Mouse (Mus musculus) CD4-positive helper T cell, adult 2 months (primary cell): ENCODE results near the gene Adap1.
A peak's percentile ranks its signal among the peaks of the same experiment; 100 is the strongest.

Source experiments
- DNase-seq: peaks from one replicate; pipeline ENCODE4 v3.0.0-alpha.2; 2012; ENCODE audit warnings: low read depth, missing footprints, low spot score

Adap1 gene

DNA sequence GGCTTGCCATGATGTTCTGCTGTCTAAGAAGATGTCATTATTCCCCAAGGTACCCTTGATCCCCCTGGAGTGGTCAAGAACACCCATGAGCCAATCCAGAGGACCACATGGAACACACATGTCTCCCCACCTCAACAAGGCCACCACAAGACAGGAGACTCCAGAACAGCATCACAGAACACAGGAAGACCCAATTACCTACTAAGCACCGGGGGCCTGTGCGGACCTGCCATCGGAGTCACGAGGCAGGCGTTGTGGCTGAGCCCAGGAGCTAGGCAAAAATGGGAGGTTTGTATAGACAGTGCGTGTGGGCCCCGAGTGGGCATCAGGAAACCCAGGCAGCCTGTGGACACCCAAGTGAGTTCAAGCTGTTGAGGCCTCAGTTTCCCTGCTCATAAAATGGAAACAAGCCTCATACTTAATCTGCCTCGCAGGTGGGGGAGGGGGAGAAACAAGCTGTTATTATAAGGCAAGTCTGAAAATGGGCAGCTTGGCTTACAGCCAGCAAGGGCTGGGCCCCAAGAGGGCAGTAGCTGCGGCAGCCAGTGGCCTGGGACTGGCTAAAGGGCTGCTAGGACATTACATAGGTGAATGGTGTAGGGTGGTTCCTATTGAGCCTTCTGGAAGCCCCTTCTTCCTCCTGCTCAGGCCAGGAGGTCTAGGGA, 2.0 kb downstream of the Adap1 start:
- no peak for DNase-seq

DNA sequence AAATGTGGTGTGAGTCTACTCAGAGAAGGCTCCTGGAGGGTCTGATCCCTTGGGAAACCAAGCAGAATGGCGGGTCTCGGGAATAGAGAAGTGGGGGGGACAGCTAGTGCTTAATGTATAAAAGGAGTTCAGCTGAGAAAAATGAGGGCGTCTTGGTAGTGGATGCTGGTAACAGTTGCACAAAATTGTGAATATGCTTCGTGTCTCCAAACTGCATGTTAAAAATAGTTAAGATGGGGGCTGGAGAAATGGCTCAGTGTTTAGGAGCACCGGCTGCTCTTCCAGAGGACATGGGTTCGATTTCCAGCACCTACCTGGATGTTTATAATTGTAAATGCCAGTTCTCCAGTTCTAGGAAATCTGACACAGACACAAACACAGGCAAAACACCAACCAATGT, 4.1 kb downstream of the Adap1 start:
- DNase-seq: no peak

- no peak for DNase-seq
These were observed 5.0 kb downstream of the Adap1 start for GRCm38 (mm10) chr5:139320424-139320823.

- DNase-seq: no peak
These were observed 7.5 kb downstream of the Adap1 start for GRCm38 (mm10) chr5:139317751-139318504.

DNA sequence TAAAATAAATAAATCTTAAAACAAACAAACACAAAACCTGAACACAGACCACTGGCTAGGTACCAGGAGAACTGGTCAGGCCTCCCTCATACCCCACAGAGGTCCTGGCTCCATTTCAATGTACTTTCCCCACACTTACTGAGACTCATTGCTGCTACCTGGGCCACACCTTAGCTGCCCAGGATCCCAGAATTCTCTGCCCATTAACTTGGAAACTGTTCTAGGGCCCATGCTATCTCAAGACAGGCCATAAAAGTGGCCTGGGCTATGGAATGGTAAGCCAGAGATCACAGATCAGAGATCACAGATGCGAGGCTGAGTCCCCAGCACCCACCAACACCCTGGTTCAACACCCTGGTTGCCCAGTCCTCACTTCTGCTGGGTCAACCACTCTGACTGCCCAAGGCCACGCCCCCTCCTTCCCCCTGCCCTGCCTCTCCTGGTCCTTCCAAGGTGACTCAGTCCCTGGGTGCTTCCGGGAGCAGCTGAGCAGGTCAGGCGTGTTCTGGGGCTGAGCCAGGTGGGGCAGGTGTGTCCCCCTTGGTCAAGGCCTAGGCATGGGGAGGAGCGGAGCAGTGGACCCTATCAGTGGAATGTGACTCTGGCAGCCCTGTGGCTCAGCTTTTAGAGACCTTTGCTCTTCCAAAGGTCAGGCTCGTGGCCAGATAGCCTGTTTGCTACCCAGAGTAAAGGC, 8.3 kb downstream of the Adap1 start:
- DNase-seq: no peak

DNA sequence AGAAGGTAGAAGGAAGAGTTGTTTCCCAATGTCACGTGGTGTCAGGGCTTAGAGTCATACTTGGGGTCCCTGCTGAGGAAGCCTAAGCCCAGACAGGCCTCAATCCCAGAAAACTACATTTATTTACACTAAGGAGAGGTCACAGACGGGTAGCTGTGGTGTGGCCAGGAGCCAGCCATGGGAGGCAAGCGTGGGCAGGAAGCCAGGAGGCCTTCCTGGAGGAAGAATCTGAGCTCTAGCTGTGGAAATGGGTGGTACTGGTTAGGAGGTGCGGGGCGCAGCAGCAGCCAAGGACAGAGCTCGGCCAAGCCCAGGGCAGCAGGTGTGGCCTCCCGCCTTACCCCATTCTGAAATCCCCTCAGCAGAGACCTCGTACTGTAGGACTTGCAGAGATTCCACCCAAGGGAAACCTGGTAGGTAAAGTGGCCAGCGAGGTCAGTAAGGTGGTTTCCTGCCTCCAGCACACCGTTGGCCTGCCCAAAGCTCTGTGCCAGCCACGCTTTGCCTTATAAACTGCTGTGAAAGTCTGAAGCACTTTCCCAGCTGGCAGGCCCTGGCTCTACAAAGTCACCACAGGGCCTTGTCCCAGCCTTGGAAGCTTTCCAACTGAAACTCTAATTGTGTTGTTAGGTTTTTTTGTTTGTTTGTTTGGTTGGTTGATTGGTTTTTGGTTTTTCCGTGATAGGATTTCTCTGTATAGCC, 10.3 kb downstream of the Adap1 start:
- DNase-seq: no peak

GRCm38 (mm10) chr5:139313536-139313935, 11.9 kb downstream of the Adap1 start:
- DNase-seq: no peak

DNA sequence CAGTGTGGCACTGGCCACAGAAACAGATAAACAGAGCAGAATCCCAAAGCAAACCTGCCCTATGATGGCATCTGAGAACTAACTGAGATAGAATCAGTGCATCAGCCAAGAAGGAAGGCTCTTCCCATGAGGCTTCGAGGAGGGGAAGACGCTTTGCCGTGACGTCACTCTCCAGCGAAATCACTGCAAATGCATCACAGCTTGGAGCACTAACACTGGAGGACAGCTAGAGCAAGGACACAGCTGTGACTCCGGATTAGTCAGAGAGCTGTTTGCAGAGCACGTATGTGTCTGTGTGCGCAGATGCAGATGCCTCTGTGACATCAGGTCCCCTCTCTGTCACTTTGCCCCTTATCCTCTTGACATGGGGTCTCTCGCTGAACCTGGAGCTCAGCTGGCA, 13.6 kb downstream of the Adap1 start:
- DNase-seq: no peak

DNA sequence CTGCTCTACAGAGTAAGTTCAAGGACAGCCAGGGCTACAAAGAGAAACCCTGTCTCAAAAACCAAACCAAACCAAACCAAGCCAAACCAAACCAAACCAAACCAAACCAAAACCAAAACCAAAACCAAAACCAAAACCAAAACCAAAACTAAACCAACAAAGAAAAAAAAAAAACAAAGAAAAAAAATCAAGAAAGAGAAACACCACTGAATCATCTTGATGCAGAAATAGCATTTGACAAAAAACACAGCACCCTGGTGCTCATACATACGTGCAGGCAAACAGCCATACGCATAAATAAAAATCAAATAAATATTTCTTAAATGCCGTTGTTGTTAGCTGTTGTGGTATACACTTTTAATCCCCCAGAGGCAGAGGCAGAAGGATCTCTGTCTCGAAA, 14.9 kb downstream of the Adap1 start:
- DNase-seq: no peak

- DNase-seq: peak; percentile 51
These were observed 15.5 kb downstream of the Adap1 start for GRCm38 (mm10) chr5:139309946-139310345.

- peak; percentile 91 for DNase-seq
These were observed 21.8 kb downstream of the Adap1 start for GRCm38 (mm10) chr5:139303646-139304061.

DNA sequence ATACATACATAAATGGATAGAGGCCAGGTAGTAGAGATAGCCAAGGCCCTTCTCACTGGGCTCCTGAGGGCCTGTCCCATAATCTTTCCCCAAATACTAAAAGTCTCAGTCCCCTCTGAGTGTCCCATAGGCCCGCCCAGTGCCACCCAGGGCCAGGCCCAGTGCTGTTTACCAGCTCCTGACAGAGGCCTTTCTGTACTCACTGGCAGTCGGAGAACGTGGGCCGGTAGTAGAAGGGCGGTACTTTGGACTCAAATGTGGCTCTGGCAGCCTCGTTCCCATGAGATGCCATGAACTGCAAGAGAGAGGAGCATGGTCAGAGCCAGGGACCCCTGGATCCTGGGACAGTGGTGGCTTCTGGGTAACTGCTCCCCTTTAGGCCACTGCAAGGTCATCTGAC, 23.3 kb downstream of the Adap1 start:
- no peak for DNase-seq

GRCm38 (mm10) chr5:139297745-139298144, 27.7 kb downstream of the Adap1 start:
- DNase-seq: no peak

- DNase-seq: no peak
These were observed 28.3 kb downstream of the Adap1 start for GRCm38 (mm10) chr5:139297092-139297491.

DNA sequence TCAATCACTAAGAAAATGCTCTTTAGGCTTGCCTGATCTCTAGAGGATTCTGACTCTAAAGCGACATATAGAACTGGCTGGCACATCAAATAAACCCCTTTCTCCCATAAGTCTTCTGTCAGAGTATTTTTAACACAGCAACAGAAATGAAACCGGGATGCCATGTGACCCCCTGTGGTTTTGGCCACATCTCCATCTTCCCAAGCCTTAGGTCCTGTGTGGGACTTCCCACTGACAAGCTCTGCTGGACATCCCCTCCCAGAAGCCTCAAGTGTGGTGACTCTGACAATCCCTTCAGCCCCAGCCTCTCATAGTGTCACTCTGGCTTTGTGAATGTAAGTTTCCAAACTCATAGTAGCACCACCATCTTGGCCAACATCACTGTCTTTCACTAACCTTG, 31.3 kb downstream of the Adap1 start:
- DNase-seq: no peak

GRCm38 (mm10) chr5:139291811-139292560, 33.4 kb downstream of the Adap1 start:
- DNase-seq: no peak

GRCm38 (mm10) chr5:139290467-139291259, 34.8 kb downstream of the Adap1 start:
- no peak for DNase-seq

- DNase-seq: no peak
These were observed 36.8 kb downstream of the Adap1 start for GRCm38 (mm10) chr5:139288591-139288990.

GRCm38 (mm10) chr5:139287787-139288186, 37.6 kb downstream of the Adap1 start:
- DNase-seq: no peak

DNA sequence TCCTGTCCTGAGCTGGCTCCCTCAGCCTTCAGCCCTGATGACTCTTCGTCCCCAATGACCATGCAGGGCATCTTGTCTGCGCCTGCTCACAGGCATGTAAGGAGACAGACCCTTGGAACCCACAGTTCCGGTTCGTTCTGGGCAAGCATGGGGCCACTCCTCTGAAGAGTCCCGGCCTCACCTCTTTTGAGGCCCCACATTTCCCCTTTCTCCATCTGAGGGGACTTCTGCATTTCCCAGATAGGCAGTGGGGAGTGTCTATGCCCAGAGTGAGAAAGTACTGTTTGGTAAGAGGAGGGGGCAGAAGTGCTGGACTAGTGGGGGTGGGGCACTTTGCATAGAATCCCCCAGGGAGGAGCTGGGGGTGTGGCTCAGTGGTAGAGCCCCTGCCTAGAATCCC, 38.3 kb downstream of the Adap1 start:
- no peak for DNase-seq
